Mouse (Mus musculus) embryonic stem cell, embryonic (primary cell): ENCODE results near the gene Zfp831.

ENCODE experiments used
- CTCF ChIA-PET, 4 experiments: fragments of 300-600 bp in 2 of 4; fragments of 350-600 bp in 2 of 4; sonication (Branson Sonifier 250); formaldehyde crosslinking; loops; one replicate each; lab custom pipeline; 2022; ENCODE audit warnings: inconsistent platforms in 2 of 4; lab: Charles Lee
- POLR2A ChIA-PET, 4 experiments: fragments of 300-600 bp in 2 of 4; fragments of 350-600 bp in 2 of 4; sonication (Branson Sonifier 250); formaldehyde crosslinking; loops; one replicate each; lab custom pipeline; 2022; ENCODE audit warnings: antibody characterized with exemption in 4 of 4, inconsistent platforms in 1 of 4; lab: Charles Lee

The Zfp831 gene

GRCm38 (mm10) chr2:174643448-174644144 is at the start of gene Zfp831:
Gene Zfp831, plus strand, starts transcription at chr2:174643534.
- CTCF ChIA-PET = interaction anchor here in 1 of 4 experiments (0.6 kb wide), 1 partner anchor 257 kb away, joined by 3 read pairs; no protein-coding TSS in a partner anchor
- POLR2A ChIA-PET = no interaction called here

DNA sequence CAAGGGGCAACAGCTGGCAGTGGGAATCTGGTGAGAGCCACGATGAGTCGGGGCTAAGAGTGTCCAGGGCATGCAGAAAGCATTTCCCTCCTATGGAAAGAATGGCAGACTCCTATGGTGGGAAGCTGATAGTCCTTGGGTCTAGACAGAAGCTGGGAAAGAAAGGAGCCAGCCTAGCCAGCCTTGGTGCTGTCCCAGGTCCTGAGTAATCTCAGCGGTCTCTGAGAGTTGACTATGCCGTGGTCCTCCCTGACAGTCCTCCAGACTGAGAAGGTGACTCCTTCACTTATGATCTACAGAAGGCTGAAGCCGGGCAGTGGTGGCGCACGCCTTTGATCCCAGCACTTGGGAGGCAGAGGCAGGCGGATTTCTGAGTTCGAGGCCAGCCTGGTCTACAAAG is 48.4 kb upstream of the Zfp831 start:
- POLR2A ChIA-PET = no interaction called here
- CTCF ChIA-PET = no interaction called here

- POLR2A ChIA-PET = no interaction called here
- CTCF ChIA-PET = interaction anchor here in 1 of 4 experiments (0.6 kb wide), 1 partner anchor 264 kb away, joined by 3 read pairs; no protein-coding TSS in a partner anchor
These were observed 47.7 kb upstream of the Zfp831 start for GRCm38 (mm10) chr2:174595611-174596010.

- ChIA-PET CTCF (interaction anchor here in 2 of 4 experiments (0.6 kb wide), 2 partner anchors 78 to 742 kb away, joined by 3 read pairs; no protein-coding TSS in a partner anchor), POLR2A (no interaction called here)
These were observed 46.9 kb upstream of the Zfp831 start for GRCm38 (mm10) chr2:174596457-174596856.

DNA sequence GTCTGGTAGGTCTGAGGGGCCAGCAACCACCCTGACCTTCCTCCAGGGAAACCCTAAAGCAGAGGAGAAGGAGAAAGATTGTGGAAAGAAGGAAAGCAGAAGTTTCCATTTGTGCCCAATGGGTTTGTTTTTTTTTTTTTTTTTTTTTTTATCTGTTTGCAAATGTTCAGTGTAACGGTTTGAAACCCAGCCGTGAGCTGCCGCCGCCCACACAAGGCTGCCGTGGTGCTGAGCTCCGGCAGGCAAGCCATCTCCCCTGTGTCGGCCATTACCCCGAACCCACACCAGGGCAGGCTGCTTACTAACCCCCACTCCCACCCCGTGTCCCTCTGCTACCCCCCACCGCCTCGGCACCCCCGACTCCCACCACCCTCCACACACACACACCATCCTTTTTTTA is 44.9 kb upstream of the Zfp831 start:
- CTCF ChIA-PET = interaction anchor here in 3 of 4 experiments (0.6 to 0.7 kb wide), 5 partner anchors 76 to 1524 kb away, joined by 3 to 4 read pairs (median 3); no protein-coding TSS in a partner anchor
- POLR2A ChIA-PET = interaction anchor here in 2 of 4 experiments (0.7 to 1.3 kb wide), 2 partner anchors 50 to 369 kb away, joined by 3 to 5 read pairs; no protein-coding TSS in a partner anchor

GRCm38 (mm10) chr2:174599071-174599635 is 44.2 kb upstream of the Zfp831 start:
- CTCF ChIA-PET = interaction anchor here in 3 of 4 experiments (0.6 to 0.9 kb wide), 8 partner anchors 11 to 463 kb away, joined by 3 to 9 read pairs (median 3); no protein-coding TSS in a partner anchor

GRCm38 (mm10) chr2:174599853-174600271 is 43.5 kb upstream of the Zfp831 start:
- CTCF ChIA-PET = interaction anchor here in 1 of 4 experiments (0.6 to 0.9 kb wide), 2 partner anchors 20 to 715 kb away, joined by 3 to 4 read pairs; no protein-coding TSS in a partner anchor
- POLR2A ChIA-PET = no interaction called here

More at GRCm38 (mm10) chr2:174599071-174599635, 44.2 kb upstream of the Zfp831 start:
- POLR2A ChIA-PET = interaction anchor here in 2 of 4 experiments (0.7 to 1.3 kb wide), 2 partner anchors 49 to 369 kb away, joined by 3 to 5 read pairs; no protein-coding TSS in a partner anchor

DNA sequence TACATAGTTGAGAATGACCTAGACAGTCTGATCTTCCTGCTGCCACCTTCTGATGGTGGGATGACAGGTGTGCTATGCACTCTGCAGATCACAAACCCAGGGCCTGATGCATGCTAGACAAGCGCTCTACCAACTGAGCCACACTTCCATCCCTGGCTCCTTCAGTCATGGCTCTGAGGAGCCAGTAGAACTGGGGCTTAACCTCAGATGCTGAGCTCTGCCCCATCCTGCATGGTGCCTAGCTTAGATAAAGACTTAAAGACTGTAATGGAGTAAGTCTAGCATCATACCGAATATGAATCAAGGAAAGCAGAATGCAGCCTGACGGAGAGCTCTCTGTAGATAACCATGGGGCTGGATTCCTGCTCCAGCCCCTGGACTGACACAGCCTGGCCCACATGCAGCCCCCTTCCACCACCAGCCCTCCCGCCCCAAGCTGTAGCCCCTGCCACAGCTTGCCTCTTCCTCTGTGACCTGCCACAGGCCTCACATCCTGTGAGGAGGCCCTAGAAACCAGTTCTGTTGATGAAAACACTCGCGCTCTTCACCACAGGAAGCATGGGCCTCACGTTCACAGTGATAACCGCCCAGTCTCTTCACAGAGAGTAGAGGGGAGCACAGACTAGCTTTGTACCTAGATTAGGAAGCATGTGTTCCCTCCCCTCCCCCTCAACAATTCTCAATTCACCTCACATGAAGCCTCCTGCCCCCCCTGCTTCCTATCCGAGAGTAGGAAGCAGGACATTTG is 41.2 kb upstream of the Zfp831 start:
- CTCF ChIA-PET = interaction anchor here in 1 of 4 experiments (0.6 kb wide), 1 partner anchor 318 kb away, joined by 8 read pairs; the partner anchor contains the start of gene Gnas
- POLR2A ChIA-PET = interaction anchor here in 1 of 4 experiments (0.6 kb wide), 1 partner anchor 16 kb away, joined by 3 read pairs; no protein-coding TSS in a partner anchor

GRCm38 (mm10) chr2:174603321-174603720 is 40.0 kb upstream of the Zfp831 start:
- ChIA-PET POLR2A (no interaction called here), CTCF (no interaction called here)

- POLR2A ChIA-PET = no interaction called here
- CTCF ChIA-PET = no interaction called here
These were observed 38.3 kb upstream of the Zfp831 start for GRCm38 (mm10) chr2:174605020-174605419.

- ChIA-PET CTCF (no interaction called here), POLR2A (interaction anchor here in 1 of 4 experiments (0.5 kb wide), 1 partner anchor 319 kb away, joined by 3 read pairs; no protein-coding TSS in a partner anchor)
These were observed 37.8 kb upstream of the Zfp831 start for GRCm38 (mm10) chr2:174605442-174606087.

DNA sequence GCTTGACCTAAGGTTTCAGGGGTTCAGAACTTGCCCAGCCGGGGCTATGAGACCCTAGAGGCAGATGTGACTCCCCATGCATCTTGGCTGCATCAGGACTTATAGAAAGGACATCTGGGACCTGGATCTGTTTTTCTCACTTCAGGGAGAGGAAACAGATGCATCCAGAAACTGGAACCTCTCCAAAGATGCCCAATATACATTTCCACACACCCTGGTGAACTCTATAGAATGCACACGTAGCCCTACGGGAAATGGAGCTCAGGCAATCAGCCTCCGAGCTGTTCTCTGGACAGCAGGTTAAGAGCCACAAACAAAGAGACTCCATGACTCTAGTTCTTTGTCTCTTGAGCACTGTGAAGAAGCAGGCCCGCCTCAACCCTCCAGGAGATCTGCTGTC is 37.0 kb upstream of the Zfp831 start:
- ChIA-PET POLR2A (no interaction called here), CTCF (no interaction called here)

DNA sequence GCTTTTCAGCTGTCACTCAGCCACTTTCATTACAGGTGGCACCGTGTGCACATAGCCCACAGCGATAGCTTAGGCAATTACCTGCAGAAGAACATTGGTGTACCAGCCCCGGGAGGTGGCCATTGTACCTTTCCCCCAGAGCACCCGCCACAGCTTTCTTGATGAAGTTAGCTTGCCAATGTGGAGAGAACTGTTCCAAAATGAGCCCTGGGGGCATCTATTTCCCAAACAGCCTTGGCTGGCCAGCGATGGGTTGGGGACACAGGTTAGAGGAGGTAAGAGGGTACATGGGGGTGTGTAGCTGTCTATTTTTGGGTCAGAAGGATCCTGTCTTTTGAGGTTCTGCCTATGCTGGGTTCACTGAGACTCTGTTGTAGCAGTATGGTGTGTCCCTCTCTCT is 33.4 kb upstream of the Zfp831 start:
- ChIA-PET POLR2A (interaction anchor here in 1 of 4 experiments (1.2 kb wide), 1 partner anchor 10 kb away, joined by 3 read pairs; no protein-coding TSS in a partner anchor), CTCF (no interaction called here)

GRCm38 (mm10) chr2:174612386-174613063 is 30.8 kb upstream of the Zfp831 start:
- CTCF ChIA-PET = no interaction called here
- POLR2A ChIA-PET = no interaction called here

DNA sequence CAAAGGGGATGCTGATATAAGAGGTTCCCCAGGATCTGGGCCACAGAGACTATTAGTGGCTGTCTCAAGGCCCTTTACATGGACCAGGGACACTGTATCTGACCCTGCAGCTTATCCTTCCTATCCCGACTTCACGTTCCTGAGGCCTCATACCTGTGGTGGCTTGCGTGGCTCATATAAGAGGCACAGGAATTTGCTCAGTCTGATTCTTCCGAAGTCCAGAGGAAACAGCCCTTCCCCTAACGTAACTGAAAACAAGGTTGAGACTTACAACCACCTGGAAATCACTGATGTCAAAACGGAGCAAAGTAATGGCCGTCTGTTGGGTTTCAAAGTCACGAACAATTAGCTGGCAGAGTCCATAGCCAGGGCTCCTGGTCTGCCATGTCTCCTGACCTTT is 30.1 kb upstream of the Zfp831 start:
- CTCF ChIA-PET = interaction anchor here in 1 of 4 experiments (0.5 kb wide), 1 partner anchor 891 kb away, joined by 3 read pairs; no protein-coding TSS in a partner anchor

DNA sequence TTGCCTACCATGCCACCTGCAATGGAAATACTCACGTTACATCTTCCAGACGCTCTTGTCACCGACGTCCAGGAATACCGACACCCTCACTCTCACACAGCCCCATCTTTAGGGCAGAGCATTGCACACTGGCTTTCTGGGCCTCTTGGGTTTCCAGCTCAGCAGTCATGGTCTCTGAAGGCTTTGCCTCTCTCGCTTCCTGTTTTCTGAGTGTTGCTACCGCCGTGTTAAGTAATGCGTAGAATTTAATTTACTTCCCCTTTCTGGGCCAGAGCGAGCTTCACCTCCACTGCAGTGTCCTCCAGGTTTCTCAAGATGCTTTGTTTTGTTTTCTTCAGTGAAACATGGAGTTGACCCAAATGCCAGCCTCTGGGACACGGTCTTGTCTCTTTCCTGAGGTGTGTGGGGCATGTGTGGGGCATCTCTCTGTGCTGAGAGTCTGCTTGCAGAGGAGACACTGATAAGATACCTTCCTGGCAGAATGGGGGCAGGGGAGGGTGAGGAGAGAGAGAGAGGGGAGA is 29.4 kb upstream of the Zfp831 start:
- CTCF ChIA-PET = no interaction called here
- POLR2A ChIA-PET = no interaction called here

More for the DNA sequence above, 30.1 kb upstream of the Zfp831 start:
- POLR2A ChIA-PET = no interaction called here

DNA sequence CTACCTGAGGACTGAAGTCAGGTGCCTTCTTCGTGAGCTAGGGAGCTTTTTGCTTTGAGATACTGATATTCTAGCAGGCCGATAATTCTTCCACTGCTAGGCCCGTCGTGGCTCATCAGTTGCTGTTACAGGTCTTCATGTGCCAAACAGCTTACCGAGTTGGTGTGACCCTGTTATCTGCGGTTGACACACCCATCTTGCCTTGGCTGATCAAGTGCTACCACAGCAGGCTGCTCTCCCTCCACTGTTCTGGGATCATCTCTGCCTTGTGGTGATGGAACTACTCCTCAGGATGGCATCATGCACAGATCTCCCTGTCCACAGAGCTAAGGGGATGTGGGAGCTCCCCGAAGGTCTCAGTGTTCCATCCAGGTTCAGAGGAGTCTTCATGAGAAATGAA is 21.5 kb upstream of the Zfp831 start:
- ChIA-PET POLR2A (no interaction called here), CTCF (no interaction called here)

DNA sequence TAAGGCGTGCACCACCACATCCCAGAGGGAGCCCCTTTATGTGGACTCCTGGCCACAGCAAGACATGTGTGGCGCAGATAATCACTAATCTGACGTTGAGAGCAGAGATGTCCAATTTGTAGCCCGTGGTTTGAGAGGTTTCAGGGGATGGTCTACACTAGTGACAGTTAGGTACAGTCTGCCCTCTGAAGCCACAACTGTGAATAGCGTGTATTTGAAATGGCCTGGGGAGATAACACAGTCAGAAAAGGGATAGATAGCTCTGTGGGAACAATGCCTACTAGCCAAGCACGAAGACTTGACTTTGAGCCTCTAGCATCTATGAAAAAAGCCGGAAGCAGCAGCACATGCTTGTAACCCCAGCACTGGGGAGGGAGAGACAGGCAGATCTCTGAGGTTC is 18.9 kb upstream of the Zfp831 start:
- POLR2A ChIA-PET = no interaction called here
- CTCF ChIA-PET = interaction anchor here in 1 of 4 experiments (0.6 kb wide), 1 partner anchor 88 kb away, joined by 4 read pairs; no protein-coding TSS in a partner anchor
